12 mouse cellular contexts compared by ENCODE assay signal in genomic region chr13:97253418-97253981, GRCm38 (mm10). TPM values are rescaled to one million over a fixed set of nuclear protein-coding genes. Genes with fewer than 3 reads are reported as not detected.
DNase-seq lines count a peak whose midpoint lies in the region; ATAC-seq and TF ChIP-seq lines count a peak whose summit lies in the region.
"Had no signal": no experiment of that assay in that cellular context is flagged by ENCODE, and none has a peak within 500 bp of the region (broad histone marks: within the 10 kb centered on the region; RNA-seq: fewer than 3 reads in every experiment).

No protein-coding gene starts in this region.

- TF ChIP-seq CTCF in layer of hippocampus, adult 2 months (conservative IDR thresholded peaks at IDR 0.05), result no peak; the same call in 1 of the 2 replicates

- peaks cover 44% of the 10 kb centered on the region for H3K4me1 ChIP-seq in hindbrain, embryonic 16.5 days (ENCODE audit: control insufficient read depth, insufficient read depth, low read depth, low read length)
- peaks cover 55% of the 10 kb centered on the region for H3K4me1 ChIP-seq in neural tube, embryonic 15.5 days
- peaks cover 32% of the 10 kb centered on the region for H3K4me1 ChIP-seq in kidney, embryonic 15.5 days

- peak; percentile 34; the same call in 1 of the 2 replicates for ATAC-seq in hindbrain, embryonic 16.5 days
- peak; percentile 21; the same call in 1 of the 2 replicates for ATAC-seq in neural tube, embryonic 15.5 days (ENCODE audit: low FRiP score)
- ATAC-seq in kidney, embryonic 15.5 days (replicated peaks; ENCODE audit: low FRiP score), result no peak; the same call in 1 of the 2 replicates
- ATAC-seq: activated CD4-positive, CD25-positive, alpha-beta regulatory T cell, adult 4 months; CD4-positive, CD25-positive, alpha-beta regulatory T cell, adult 4 months had no signal

- H3K36me3 ChIP-seq in hindbrain, embryonic 16.5 days (ENCODE audit: control insufficient read depth, insufficient read depth, low read length), result peaks cover 7% of the 10 kb centered on the region
- peaks cover 17% of the 10 kb centered on the region for H3K36me3 ChIP-seq in neural tube, embryonic 15.5 days
- H3K36me3 ChIP-seq in kidney, embryonic 15.5 days, result peaks cover 48% of the 10 kb centered on the region

- DNase-seq in layer of hippocampus, adult 2 months (ENCODE audit: low spot score in 2 of 2), result no peak
- DNase-seq in layer of hippocampus, adult 8-10 months (ENCODE audit: low spot score in 2 of 2), result no peak
- DNase-seq in cerebellum, postnatal 10 days, result peak; percentile 93 to 94
- no peak for DNase-seq in spleen, adult 12 weeks (ENCODE audit: low spot score)
- no peak for DNase-seq in heart, adult 8-10 months (ENCODE audit: low spot score)

- no peaks in the 10 kb centered on the region for H3K9me3 ChIP-seq in hindbrain, embryonic 16.5 days (ENCODE audit: control insufficient read depth, low read length)
- H3K9me3 ChIP-seq in neural tube, embryonic 15.5 days (replicated peaks), result no peaks in the 10 kb centered on the region
- no peaks in the 10 kb centered on the region for H3K9me3 ChIP-seq in kidney, embryonic 15.5 days (replicated peaks)
- H3K9me3 ChIP-seq: embryonic facial prominence, embryonic 12.5 days had no signal

- H3K4me3 ChIP-seq in layer of hippocampus, adult 2 months, result no peak overlapping the region
- no peak overlapping the region for H3K4me3 ChIP-seq in hindbrain, embryonic 16.5 days (ENCODE audit: low read length)
- H3K4me3 ChIP-seq in neural tube, embryonic 15.5 days (replicated peaks), result no peak overlapping the region
- no peak overlapping the region for H3K4me3 ChIP-seq in kidney, embryonic 15.5 days (replicated peaks)
- H3K4me3 ChIP-seq: embryonic facial prominence, embryonic 12.5 days had no signal

- 37% methylated on average over 6 of the region's 6 CpGs for WGBS in hindbrain, embryonic 16.5 days
- 58% methylated on average over 6 of the region's 6 CpGs for WGBS in neural tube, embryonic 15.5 days
- 66% methylated on average over 6 of the region's 6 CpGs for WGBS in kidney, embryonic 15.5 days

- H3K4me2 ChIP-seq in hindbrain, embryonic 16.5 days (ENCODE audit: low read length), result no peak overlapping the region
- H3K4me2 ChIP-seq in neural tube, embryonic 15.5 days, result no peak overlapping the region
- no peak overlapping the region for H3K4me2 ChIP-seq in kidney, embryonic 15.5 days
- H3K4me2 ChIP-seq: embryonic facial prominence, embryonic 12.5 days had no signal

- peak overlapping the region; percentile 14; the same call in 1 of the 2 replicates for H3K27ac ChIP-seq in layer of hippocampus, adult 2 months
- peak overlapping the region; percentile 14; the same call in 1 of the 2 replicates for H3K27ac ChIP-seq in hindbrain, embryonic 16.5 days (ENCODE audit: low read depth, low read length)
- no peak overlapping the region; the same call in 1 of the 2 replicates for H3K27ac ChIP-seq in neural tube, embryonic 15.5 days (replicated peaks)
- no peak overlapping the region for H3K27ac ChIP-seq in kidney, embryonic 15.5 days
- H3K27ac ChIP-seq: embryonic facial prominence, embryonic 12.5 days; macrophage had no signal

- no peak overlapping the region for H3K9ac ChIP-seq in hindbrain, embryonic 16.5 days (ENCODE audit: low read depth, low read length)
- H3K9ac ChIP-seq in neural tube, embryonic 15.5 days (replicated peaks), result no peak overlapping the region
- no peak overlapping the region for H3K9ac ChIP-seq in kidney, embryonic 15.5 days
- H3K9ac ChIP-seq: embryonic facial prominence, embryonic 12.5 days had no signal

- H3K27me3 ChIP-seq in hindbrain, embryonic 16.5 days (replicated peaks; ENCODE audit: control insufficient read depth, insufficient read depth, low read length), result no peaks in the 10 kb centered on the region
- H3K27me3 ChIP-seq in neural tube, embryonic 15.5 days (replicated peaks), result no peaks in the 10 kb centered on the region
- no peaks in the 10 kb centered on the region for H3K27me3 ChIP-seq in kidney, embryonic 15.5 days

RNA-seq across cellular contexts. Expression of gene Enc1, which starts 12.6 kb away (rescaled TPM):
- total RNA-seq in layer of hippocampus, adult 2 months (2021), result 100 to 1,000 TPM; 744 to 746 TPM
- 100 to 1,000 TPM; 584 to 717 (median 649) TPM for total RNA-seq in layer of hippocampus, adult 8-10 months (2022)
- 66.3 and 67.6 TPM in 2 replicates for polyA plus RNA-seq in hindbrain, embryonic 16.5 days (2015; fragmentation: Nextera tagmentation; extraction: Ambion mirVana)
- polyA plus RNA-seq in neural tube, embryonic 15.5 days (2015; fragmentation: Nextera tagmentation; extraction: Ambion mirVana), result 65.8 and 79.2 TPM in 2 replicates
- 1 to 10 TPM; 3.6 to 7.0 (median 4.7) TPM for total RNA-seq in heart, adult 8-10 months (2022)
- polyA plus RNA-seq in kidney, embryonic 15.5 days (2015; fragmentation: Nextera tagmentation; extraction: Ambion mirVana), result 12.0 and 15.1 TPM in 2 replicates

RNA-seq across cellular contexts. Expression of gene Hexb, which starts 55.3 kb away (rescaled TPM):
- total RNA-seq in layer of hippocampus, adult 2 months (2021), result 100 to 1,000 TPM; 118 to 124 TPM
- 100 to 1,000 TPM; 114 to 546 (median 290) TPM for total RNA-seq in layer of hippocampus, adult 8-10 months (2022)
- polyA plus RNA-seq in hindbrain, embryonic 16.5 days (2015; fragmentation: Nextera tagmentation; extraction: Ambion mirVana), result 54.1 and 58.5 TPM in 2 replicates
- 54.5 and 66.1 TPM in 2 replicates for polyA plus RNA-seq in neural tube, embryonic 15.5 days (2015; fragmentation: Nextera tagmentation; extraction: Ambion mirVana)
- total RNA-seq in heart, adult 8-10 months (2022), result 10 to 100 TPM; 20.9 to 25.2 (median 22.4) TPM
- 34.6 and 36.7 TPM in 2 replicates for polyA plus RNA-seq in kidney, embryonic 15.5 days (2015; fragmentation: Nextera tagmentation; extraction: Ambion mirVana)

Comparison
In these comparisons a context has a peak if more than half of its experiments do, and no peak if none do; other contexts are left out.
1. DNase-seq: peak in cerebellum, postnatal 10 days (2 of 2); none in layer of hippocampus, adult 2 months (0 of 2), layer of hippocampus, adult 8-10 months (0 of 2), spleen, adult 12 weeks (single experiment) and heart, adult 8-10 months (single experiment).
2. H3K27ac ChIP-seq: peak in layer of hippocampus, adult 2 months (single experiment) and hindbrain, embryonic 16.5 days (single experiment); none in neural tube, embryonic 15.5 days (single experiment) and kidney, embryonic 15.5 days (single experiment).
3. RNA of gene Enc1, which starts 12.6 kb away (total RNA-seq): 744 to 746 TPM in layer of hippocampus, adult 2 months and 584 to 717 TPM in layer of hippocampus, adult 8-10 months; 3.6 to 7.0 TPM in heart, adult 8-10 months; every median in the first group is over 10 times any median in the second.
4. RNA of gene Hexb, which starts 55.3 kb away (total RNA-seq): 114 to 546 TPM in layer of hippocampus, adult 8-10 months and 118 to 124 TPM in layer of hippocampus, adult 2 months; 20.9 to 25.2 TPM in heart, adult 8-10 months; every median in the first group is over 4 times any median in the second.